Mouse (Mus musculus) CD4-positive, CD25-positive, alpha-beta regulatory T cell, adult 4 months (primary cell): Measurements from ENCODE around the gene Smad3. TPM values are rescaled to one million over a fixed set of nuclear protein-coding genes. Genes with fewer than 3 reads are reported as not detected.

Experiments
- ATAC-seq: one replicate; pipeline ENCODE4 v1.8.0; 2017
- polyA plus RNA-seq, 2 experiments: library from polyadenylated mRNA; unstranded; fragments of 100-300 nt; shearing (Covaris generic); gene quantifications; one replicate each; pipeline ENCODE4 v1.2.1; 2017

Gene Smad3
- polyA plus RNA-seq, 2 experiments from 2014 or later, result 15.6 to 36.9 TPM

- ATAC-seq, result no peak
Measured at GRCm38 (mm10) chr9:63696463-63697105, 61.2 kb downstream of the Smad3 start.

GRCm38 (mm10) chr9:63691960-63692359 lies 65.8 kb downstream of the Smad3 start:
- no peak for ATAC-seq

GRCm38 (mm10) chr9:63690511-63690910 lies 67.3 kb downstream of the Smad3 start:
- ATAC-seq, result peak; percentile 67

GRCm38 (mm10) chr9:63687413-63688015 lies 70.3 kb downstream of the Smad3 start:
- ATAC-seq, result no peak

GRCm38 (mm10) chr9:63685352-63685751 lies 72.4 kb downstream of the Smad3 start:
- ATAC-seq, result no peak

GRCm38 (mm10) chr9:63684277-63684676 lies 73.5 kb downstream of the Smad3 start:
- no peak for ATAC-seq

GRCm38 (mm10) chr9:63682943-63683342 lies 74.9 kb downstream of the Smad3 start:
- no peak for ATAC-seq

GRCm38 (mm10) chr9:63682301-63682700 lies 75.5 kb downstream of the Smad3 start:
- ATAC-seq, result no peak

GRCm38 (mm10) chr9:63678076-63678475 lies 79.7 kb downstream of the Smad3 start:
- ATAC-seq, result no peak

GRCm38 (mm10) chr9:63677621-63678020 lies 80.2 kb downstream of the Smad3 start:
- ATAC-seq, result no peak

GRCm38 (mm10) chr9:63674613-63675012 lies 83.2 kb downstream of the Smad3 start:
- no peak for ATAC-seq

- ATAC-seq, result no peak
Measured at GRCm38 (mm10) chr9:63673494-63673805, 84.3 kb downstream of the Smad3 start.

- no peak for ATAC-seq
Measured at GRCm38 (mm10) chr9:63672797-63673493, 84.8 kb downstream of the Smad3 start.

- ATAC-seq, result no peak
Measured at GRCm38 (mm10) chr9:63669816-63670215, 88.0 kb downstream of the Smad3 start.

- ATAC-seq, result no peak
Measured at GRCm38 (mm10) chr9:63668621-63669020, 89.2 kb downstream of the Smad3 start.

- no peak for ATAC-seq
Measured at GRCm38 (mm10) chr9:63667373-63667724, 90.4 kb downstream of the Smad3 start.

- no peak for ATAC-seq
Measured at GRCm38 (mm10) chr9:63666612-63667372, 91.0 kb downstream of the Smad3 start.

- ATAC-seq, result no peak
Measured at GRCm38 (mm10) chr9:63664792-63665646, 92.8 kb downstream of the Smad3 start.

- ATAC-seq, result no peak
Measured at GRCm38 (mm10) chr9:63664300-63664745, 93.5 kb downstream of the Smad3 start.

- ATAC-seq, result no peak
Measured at GRCm38 (mm10) chr9:63663222-63663621, 94.6 kb downstream of the Smad3 start.

GRCm38 (mm10) chr9:63662759-63663158 lies 95.0 kb downstream of the Smad3 start:
- no peak for ATAC-seq

- ATAC-seq, result no peak
Measured at GRCm38 (mm10) chr9:63660691-63661090, 97.1 kb downstream of the Smad3 start.
